Mouse (Mus musculus): ENCODE data around the gene Jak1.

Gene Jak1

GRCm38 (mm10) chr4:101168189-101168778 is 96.8 kb downstream of the Jak1 start:
- in situ Hi-C loops (cut with MboI; ENCODE audit: low pct_unique_long_range_greater_than_20kb in 1 of 2, low sequenced_read_pairs in 2 of 2, unreplicated experiment in 1 of 2), result loop anchor here in 1 of 2 experiments (5.0 kb wide), 1 partner anchor 149 kb away; no protein-coding TSS in a partner anchor

- in situ Hi-C loops (cut with MboI; ENCODE audit: low pct_unique_long_range_greater_than_20kb in 1 of 2, low sequenced_read_pairs in 2 of 2, unreplicated experiment in 1 of 2), result loop anchor here in 1 of 2 experiments (5.0 kb wide), 1 partner anchor 150 kb away; no protein-coding TSS in a partner anchor
Measured at GRCm38 (mm10) chr4:101167777-101168176, 97.3 kb downstream of the Jak1 start.

- in situ Hi-C loops (cut with MboI; ENCODE audit: low pct_unique_long_range_greater_than_20kb in 1 of 2, low sequenced_read_pairs in 2 of 2, unreplicated experiment in 1 of 2), result loop anchor here in 1 of 2 experiments (5.0 kb wide), 1 partner anchor 152 kb away; no protein-coding TSS in a partner anchor
Measured at GRCm38 (mm10) chr4:101165776-101166175, 99.3 kb downstream of the Jak1 start.

GRCm38 (mm10) chr4:101164673-101165072 is 100.4 kb downstream of the Jak1 start:
- in situ Hi-C loops (cut with MboI; ENCODE audit: low pct_unique_long_range_greater_than_20kb in 1 of 2, low sequenced_read_pairs in 2 of 2, unreplicated experiment in 1 of 2), result loop anchor here in 1 of 2 experiments (5.0 kb wide), 1 partner anchor 153 kb away; no protein-coding TSS in a partner anchor

- in situ Hi-C loops (cut with MboI; ENCODE audit: low pct_unique_long_range_greater_than_20kb in 1 of 2, low sequenced_read_pairs in 2 of 2, unreplicated experiment in 1 of 2), result no loop called here
Measured at GRCm38 (mm10) chr4:101164189-101164588, 100.9 kb downstream of the Jak1 start.

- in situ Hi-C loops (cut with MboI; ENCODE audit: low pct_unique_long_range_greater_than_20kb in 1 of 2, low sequenced_read_pairs in 2 of 2, unreplicated experiment in 1 of 2), result no loop called here
Measured at GRCm38 (mm10) chr4:101160821-101161220, 104.3 kb downstream of the Jak1 start.

- in situ Hi-C loops (cut with MboI; ENCODE audit: low pct_unique_long_range_greater_than_20kb in 1 of 2, low sequenced_read_pairs in 2 of 2, unreplicated experiment in 1 of 2), result no loop called here
Measured at GRCm38 (mm10) chr4:101159191-101159764, 105.8 kb downstream of the Jak1 start.

GRCm38 (mm10) chr4:101158282-101158681 is 106.8 kb downstream of the Jak1 start:
- in situ Hi-C loops (cut with MboI; ENCODE audit: low pct_unique_long_range_greater_than_20kb in 1 of 2, low sequenced_read_pairs in 2 of 2, unreplicated experiment in 1 of 2), result no loop called here

- in situ Hi-C loops (cut with MboI; ENCODE audit: low pct_unique_long_range_greater_than_20kb in 1 of 2, low sequenced_read_pairs in 2 of 2, unreplicated experiment in 1 of 2), result no loop called here
Measured at GRCm38 (mm10) chr4:101157476-101157875, 107.6 kb downstream of the Jak1 start.

- in situ Hi-C loops (cut with MboI; ENCODE audit: low pct_unique_long_range_greater_than_20kb in 1 of 2, low sequenced_read_pairs in 2 of 2, unreplicated experiment in 1 of 2), result no loop called here
Measured at GRCm38 (mm10) chr4:101155541-101155940, 109.5 kb downstream of the Jak1 start.

GRCm38 (mm10) chr4:101146891-101147655 is 118.0 kb downstream of the Jak1 start:
- in situ Hi-C loops (cut with MboI; ENCODE audit: low pct_unique_long_range_greater_than_20kb in 1 of 2, low sequenced_read_pairs in 2 of 2, unreplicated experiment in 1 of 2), result no loop called here

- in situ Hi-C loops (cut with MboI; ENCODE audit: low pct_unique_long_range_greater_than_20kb in 1 of 2, low sequenced_read_pairs in 2 of 2, unreplicated experiment in 1 of 2), result no loop called here
Measured at GRCm38 (mm10) chr4:101146047-101146745, 118.9 kb downstream of the Jak1 start.

- in situ Hi-C loops (cut with MboI; ENCODE audit: low pct_unique_long_range_greater_than_20kb in 1 of 2, low sequenced_read_pairs in 2 of 2, unreplicated experiment in 1 of 2), result no loop called here
Measured at GRCm38 (mm10) chr4:101144790-101145189, 120.3 kb downstream of the Jak1 start.

GRCm38 (mm10) chr4:101144361-101144760 is 120.7 kb downstream of the Jak1 start:
- in situ Hi-C loops (cut with MboI; ENCODE audit: low pct_unique_long_range_greater_than_20kb in 1 of 2, low sequenced_read_pairs in 2 of 2, unreplicated experiment in 1 of 2), result no loop called here

GRCm38 (mm10) chr4:101143901-101144300 is 121.2 kb downstream of the Jak1 start:
- in situ Hi-C loops (cut with MboI; ENCODE audit: low pct_unique_long_range_greater_than_20kb in 1 of 2, low sequenced_read_pairs in 2 of 2, unreplicated experiment in 1 of 2), result no loop called here

GRCm38 (mm10) chr4:101141768-101142167 is 123.3 kb downstream of the Jak1 start:
- in situ Hi-C loops (cut with MboI; ENCODE audit: low pct_unique_long_range_greater_than_20kb in 1 of 2, low sequenced_read_pairs in 2 of 2, unreplicated experiment in 1 of 2), result no loop called here

GRCm38 (mm10) chr4:101137975-101138374 is 127.1 kb downstream of the Jak1 start:
- in situ Hi-C loops (cut with MboI; ENCODE audit: low pct_unique_long_range_greater_than_20kb in 1 of 2, low sequenced_read_pairs in 2 of 2, unreplicated experiment in 1 of 2), result loop anchor here in 1 of 2 experiments (10.0 kb wide), 1 partner anchor 133 kb away; no protein-coding TSS in a partner anchor

- in situ Hi-C loops (cut with MboI; ENCODE audit: low pct_unique_long_range_greater_than_20kb in 1 of 2, low sequenced_read_pairs in 2 of 2, unreplicated experiment in 1 of 2), result loop anchor here in 1 of 2 experiments (10.0 kb wide), 1 partner anchor 131 kb away; no protein-coding TSS in a partner anchor
Measured at GRCm38 (mm10) chr4:101135909-101136308, 129.2 kb downstream of the Jak1 start.

All from mouse embryonic stem cell (cell line).